Mouse (Mus musculus) heart, adult 2 months (tissue): ENCODE measurements around the gene Gm17268. TPM values are rescaled to one million over a fixed set of nuclear protein-coding genes. Genes with fewer than 3 reads are reported as not detected.
A peak's percentile ranks its signal among the peaks of the same experiment; 100 is the strongest.

Experiments
- DNase-seq, 2 experiments: peaks; one replicate each; pipeline ENCODE4 v3.0.0; 2021
- H3K27ac ChIP-seq: fragments of 200-600 bp; 2 replicates; pipeline ENCODE4 v1.8.1; 2022
- H3K27me3 ChIP-seq: fragments of 200-500 bp; 2 replicates; pipeline ENCODE4 v1.6.1; 2012; ENCODE audit warnings: mild to moderate bottlenecking, low read length, inconsistent platforms, mixed read lengths; ENCODE audit not compliant: control insufficient read depth, insufficient read depth
- H3K36me3 ChIP-seq: fragments of 200-500 bp; 2 replicates; pipeline ENCODE4 v1.6.1; 2012; ENCODE audit warnings: low read length, inconsistent platforms; ENCODE audit not compliant: control insufficient read depth, insufficient read depth
- H3K4me1 ChIP-seq: fragments of 200-500 bp; 2 replicates; pipeline ENCODE4 v1.6.1; 2011; ENCODE audit warnings: low read length; ENCODE audit not compliant: control insufficient read depth, insufficient read depth
- H3K4me3 ChIP-seq: fragments of 200-600 bp; 2 replicates; pipeline ENCODE4 v1.8.1; 2022
- H3K79me2 ChIP-seq: fragments of 200-500 bp; replicated peaks from 2 replicates; pipeline ENCODE4 v1.6.1; 2012; ENCODE audit warnings: mild to moderate bottlenecking, inconsistent platforms, low read length, moderate library complexity, mixed read lengths; ENCODE audit not compliant: control insufficient read depth, insufficient read depth
- H3K9ac ChIP-seq: fragments of 200-500 bp; 2 replicates; pipeline ENCODE4 v1.6.1; 2012; ENCODE audit warnings: low read depth, mild to moderate bottlenecking, control low read depth, inconsistent platforms, low read length, mixed read lengths
- CTCF ChIP-seq: fragments of 200-600 bp; IDR thresholded peaks from 2 replicates; pipeline ENCODE4 v1.8.1; 2022; ENCODE audit warnings: antibody characterized with exemption, mild to moderate bottlenecking, moderate library complexity
- EP300 ChIP-seq: fragments of 200-500 bp; IDR thresholded peaks from 2 replicates; pipeline ENCODE4 v1.6.1; 2011; ENCODE audit warnings: low read depth, low read length, control low read depth; ENCODE audit not compliant: insufficient read depth
- POLR2A ChIP-seq: fragments of 200-500 bp; IDR thresholded peaks from 2 replicates; pipeline ENCODE4 v1.6.1; 2011; ENCODE audit warnings: mild to moderate bottlenecking, low read depth, low read length, control low read depth; ENCODE audit not compliant: insufficient read depth
- WGBS: fragments of 180-500 bp; shearing (Covaris S2); methylation state at CpG from one replicate; pipeline ENCODE4 v1.1.7; 2018; 5-methylcytosine and 5-hydroxymethylcytosine counted together
- intact Hi-C: fragments of 180-260 bp; cut with DNase I; formaldehyde crosslinking; loops from one replicate; pipeline ENCODE4 v1.15.1; 2025
- polyA plus RNA-seq: library from polyadenylated mRNA; depleted of rRNA; stranded (reverse); fragments of >200 nt; gene quantifications from 2 replicates; pipeline ENCODE4 v1.2.3, GENCODE M21; 2012
- total RNA-seq, 2 experiments: library from RNA; stranded (reverse); gene quantifications; 2 replicates each; pipeline ENCODE4 v1.2.3; 2021

Gm17268 gene
- total and polyA plus RNA-seq, 3 experiments: not detected

DNA sequence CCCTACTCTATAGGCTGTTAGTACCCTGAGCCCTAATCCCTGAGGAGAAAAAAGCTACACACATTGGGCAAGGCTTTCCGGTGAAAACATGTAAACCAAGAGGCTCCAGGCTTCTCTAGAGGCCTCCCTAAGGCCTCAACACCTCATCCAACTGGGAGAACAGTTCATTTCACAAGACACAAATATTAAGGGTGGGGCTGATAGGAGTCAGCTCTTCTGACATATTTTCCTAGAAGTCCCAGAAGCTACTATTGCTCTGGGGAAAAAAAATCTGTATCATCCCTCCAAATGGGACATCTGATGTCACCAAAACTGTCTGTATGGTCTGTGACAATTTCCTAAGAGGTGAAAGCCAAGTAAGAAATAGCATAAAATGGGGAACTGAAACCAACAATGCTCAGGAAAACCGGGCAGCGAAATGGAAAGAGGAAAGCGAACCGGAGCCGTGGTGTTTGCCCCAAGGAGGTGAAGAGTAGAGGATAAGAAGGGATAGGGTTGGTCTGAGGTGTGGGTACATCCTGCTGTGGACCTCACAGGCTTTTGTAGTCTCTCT, 15.8 kb downstream of the Gm17268 start:
- H3K79me2 ChIP-seq: no peaks in the 10 kb centered on the region
- WGBS: 74% methylated on average over 6 of the region's 6 CpGs
- intact Hi-C loops: no loop called here
- no peaks in the 10 kb centered on the region for H3K36me3 ChIP-seq
- no peaks in the 10 kb centered on the region for H3K27me3 ChIP-seq
- H3K4me3 ChIP-seq: no peak overlapping the region
- TF ChIP-seq EP300 (no peak), CTCF (no peak), POLR2A (no peak)
- no peaks in the 10 kb centered on the region for H3K4me1 ChIP-seq
- H3K27ac ChIP-seq: no peak overlapping the region
- DNase-seq: peak in 1 of 2 experiments; percentile 11
- H3K9ac ChIP-seq: no peak overlapping the region

DNA sequence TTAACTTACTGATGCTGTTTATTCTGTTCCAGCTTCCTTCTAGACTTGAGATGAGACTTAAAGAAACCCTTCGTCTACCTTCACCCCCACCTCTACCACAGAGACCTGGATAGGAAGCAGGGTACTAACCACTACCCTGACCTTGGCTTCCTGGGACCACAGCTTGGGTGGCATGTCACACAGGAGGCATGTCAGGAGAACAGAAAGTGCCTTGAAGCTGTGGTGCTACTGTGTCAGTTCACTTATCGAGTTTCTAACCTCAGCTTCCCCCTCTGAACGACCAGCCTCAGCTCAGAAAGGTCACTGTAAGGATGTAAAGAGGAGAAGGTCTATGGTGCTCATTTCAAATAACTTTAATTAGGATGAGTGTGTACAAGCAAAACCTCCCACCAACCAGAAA, 17.0 kb downstream of the Gm17268 start:
- DNase-seq: no peak
- intact Hi-C loops: no loop called here
- Histone ChIP-seq H3K27me3 (no peaks in the 10 kb centered on the region), H3K9ac (no peak overlapping the region), H3K36me3 (no peaks in the 10 kb centered on the region), H3K4me3 (no peak overlapping the region), H3K79me2 (no peaks in the 10 kb centered on the region), H3K27ac (no peak overlapping the region), H3K4me1 (no peaks in the 10 kb centered on the region)
- 69% methylated on average over 3 of the region's 3 CpGs for WGBS
- no peak for TF ChIP-seq EP300
- TF ChIP-seq POLR2A: no peak
- TF ChIP-seq CTCF: no peak

DNA sequence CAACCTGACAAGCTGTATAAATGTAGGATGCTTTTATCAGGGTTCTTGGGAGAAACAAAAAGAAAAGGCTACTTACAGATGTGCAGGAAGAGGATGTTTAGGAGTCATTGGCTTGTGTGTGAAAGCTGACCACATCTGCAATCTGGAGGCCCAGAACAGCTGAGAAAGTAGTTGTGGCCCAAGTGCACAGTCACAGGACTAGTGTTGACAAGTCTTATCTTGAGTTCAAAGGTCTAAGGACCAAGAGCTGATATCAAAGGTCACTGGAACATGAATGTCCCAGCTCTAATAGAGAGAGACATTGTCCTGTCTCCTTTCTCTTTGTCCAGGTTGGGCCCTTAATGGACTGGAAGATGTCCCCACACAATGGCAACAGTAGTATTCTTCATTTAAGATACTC, 18.6 kb downstream of the Gm17268 start:
- TF ChIP-seq POLR2A (no peak), CTCF (no peak), EP300 (no peak)
- DNase-seq: no peak
- Histone ChIP-seq H3K9ac (no peak overlapping the region), H3K4me3 (no peak overlapping the region), H3K27me3 (no peaks in the 10 kb centered on the region), H3K27ac (no peak overlapping the region), H3K36me3 (no peaks in the 10 kb centered on the region), H3K4me1 (no peaks in the 10 kb centered on the region), H3K79me2 (no peaks in the 10 kb centered on the region)
- intact Hi-C loops: no loop called here

DNA sequence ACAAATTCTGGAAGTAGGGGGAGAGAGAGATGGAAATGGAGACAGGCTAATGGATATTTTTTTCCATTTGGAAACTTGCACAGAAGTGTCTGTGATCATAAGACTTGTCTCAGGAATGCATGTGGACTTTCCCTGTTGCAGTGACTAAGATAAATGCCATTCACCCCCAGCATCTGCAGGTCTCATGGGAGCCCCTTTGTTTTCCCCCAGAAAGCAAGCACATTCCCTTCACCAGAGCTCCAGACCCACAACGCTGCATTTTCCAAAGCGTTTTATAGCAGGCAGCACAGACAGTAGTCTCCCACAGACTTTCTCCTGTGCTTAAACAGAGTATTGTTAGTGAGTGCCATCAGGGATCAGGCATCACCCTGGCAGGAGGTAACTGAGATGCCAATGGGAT, 19.0 kb downstream of the Gm17268 start:
- H3K79me2 ChIP-seq: no peaks in the 10 kb centered on the region
- 22% methylated on average over 2 of the region's 2 CpGs for WGBS
- H3K27ac ChIP-seq: no peak overlapping the region
- no peak for DNase-seq
- no peak overlapping the region for H3K4me3 ChIP-seq
- H3K27me3 ChIP-seq: no peaks in the 10 kb centered on the region
- intact Hi-C loops: no loop called here
- H3K4me1 ChIP-seq: no peaks in the 10 kb centered on the region
- H3K36me3 ChIP-seq: no peaks in the 10 kb centered on the region
- no peak overlapping the region for H3K9ac ChIP-seq
- TF ChIP-seq EP300 (no peak), POLR2A (no peak), CTCF (no peak)

DNA sequence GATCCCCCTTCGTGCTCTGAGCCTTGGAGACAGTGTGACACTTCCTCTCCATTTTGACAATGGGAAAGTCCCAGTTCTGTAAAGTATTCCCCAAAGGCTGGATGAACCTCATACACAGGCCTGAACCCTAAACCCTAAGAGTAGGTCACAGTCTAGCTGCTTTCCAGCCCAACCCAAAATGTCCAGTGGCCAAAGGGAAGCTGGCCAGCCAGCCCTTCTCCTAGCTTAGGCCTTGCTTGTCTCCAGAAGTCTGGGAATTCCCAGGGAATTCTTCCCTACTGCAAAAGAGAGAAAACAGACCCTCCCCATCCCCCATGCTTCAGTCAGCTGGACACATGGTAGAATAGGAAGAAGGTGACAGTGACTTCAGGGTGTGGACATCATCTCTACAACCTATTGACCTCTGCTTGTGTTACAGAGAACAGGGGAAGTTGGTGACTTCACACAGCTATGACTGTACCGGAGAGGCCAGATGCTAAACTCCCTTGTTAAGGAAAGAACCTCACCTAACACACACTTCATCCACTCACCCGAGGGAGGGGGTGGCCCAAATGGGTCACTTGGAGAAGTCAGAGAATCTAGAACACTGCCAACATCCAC, 22.1 kb downstream of the Gm17268 start:
- 28% methylated on average over 3 of the region's 3 CpGs for WGBS
- intact Hi-C loops: loop anchor here (2.0 kb wide), 1 partner anchor 17 kb away; no protein-coding TSS in a partner anchor
- no peak overlapping the region for H3K4me3 ChIP-seq
- H3K27ac ChIP-seq: no peak overlapping the region
- no peak overlapping the region for H3K9ac ChIP-seq
- peaks cover 6% of the 10 kb centered on the region for H3K4me1 ChIP-seq
- TF ChIP-seq CTCF (no peak), POLR2A (no peak)
- H3K79me2 ChIP-seq: no peaks in the 10 kb centered on the region
- peak; percentile 54 to 60 for DNase-seq
- no peaks in the 10 kb centered on the region for H3K27me3 ChIP-seq
- H3K36me3 ChIP-seq: no peaks in the 10 kb centered on the region

DNA sequence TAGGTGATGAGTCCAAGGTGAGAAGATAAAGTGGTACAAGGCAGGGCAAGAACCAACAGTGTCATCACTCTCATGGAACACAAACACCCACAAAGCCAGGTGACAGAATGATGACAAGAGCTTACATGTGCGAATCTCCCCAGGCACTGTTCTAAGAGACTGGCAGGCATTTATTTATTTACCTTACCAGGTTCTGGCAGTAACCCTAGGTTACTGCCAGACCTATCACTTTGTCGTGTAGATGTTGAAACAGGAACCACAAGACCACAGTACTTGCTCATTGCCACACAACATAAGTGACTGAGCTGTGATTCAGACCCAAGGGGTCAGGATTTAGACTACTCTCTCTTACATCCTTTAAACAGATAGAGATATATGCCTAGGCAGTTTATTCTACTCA, 23.3 kb downstream of the Gm17268 start:
- H3K9ac ChIP-seq: no peak overlapping the region
- H3K27ac ChIP-seq: no peak overlapping the region
- no peak for DNase-seq
- H3K4me3 ChIP-seq: no peak overlapping the region
- 63% methylated on average over 2 of the region's 2 CpGs for WGBS
- no peak for TF ChIP-seq POLR2A
- TF ChIP-seq CTCF: no peak
- no peak for TF ChIP-seq EP300
- peaks cover 9% of the 10 kb centered on the region for H3K4me1 ChIP-seq
- intact Hi-C loops: no loop called here
- H3K79me2 ChIP-seq: no peaks in the 10 kb centered on the region
- H3K36me3 ChIP-seq: no peaks in the 10 kb centered on the region
- no peaks in the 10 kb centered on the region for H3K27me3 ChIP-seq
